Mouse (Mus musculus): ENCODE data around the gene Egr4.

DNA sequence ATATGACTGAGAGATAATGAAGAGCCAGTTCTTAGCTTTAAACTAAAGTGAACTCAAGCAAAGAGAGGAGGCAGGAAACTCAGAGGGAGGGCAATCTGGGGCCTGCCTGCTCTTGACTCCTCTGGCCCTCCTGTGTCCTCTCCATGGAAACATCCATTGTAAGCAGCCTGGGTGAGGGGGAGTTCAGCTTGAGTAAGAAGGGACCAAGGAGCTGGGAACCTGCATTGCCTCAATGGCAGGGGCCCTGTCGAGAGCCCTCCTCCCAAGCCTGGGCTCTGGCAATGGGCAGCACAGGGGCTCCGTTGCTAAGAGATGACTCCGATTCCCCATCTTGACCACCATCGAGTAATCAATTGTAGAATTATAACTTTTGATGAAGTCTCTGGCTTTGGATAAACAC lies 24.9 kb downstream of the Egr4 start:
- TF ChIP-seq CTCF (IDR thresholded peaks at IDR 0.05; ENCODE audit: extremely low read depth, insufficient read length, insufficient replicate concordance, low read depth, low read length), result no peak
- TF ChIP-seq POLR2A (IDR thresholded peaks at IDR 0.05; ENCODE audit: low read depth, low read length), result no peak
